Mouse (Mus musculus) liver, embryonic 14.5 days (tissue): ENCODE data around the gene Sppl2b.

Experiments
- CTCF ChIP-seq: IDR thresholded peaks from 2 replicates; pipeline ENCODE4 v1.5.1; 2016; ENCODE audit warnings: antibody characterized with exemption, low read depth, control low read depth
- EP300 ChIP-seq: IDR thresholded peaks from 2 replicates; pipeline ENCODE4 v1.6.1; 2016; ENCODE audit warnings: antibody characterized with exemption, low read depth

DNA sequence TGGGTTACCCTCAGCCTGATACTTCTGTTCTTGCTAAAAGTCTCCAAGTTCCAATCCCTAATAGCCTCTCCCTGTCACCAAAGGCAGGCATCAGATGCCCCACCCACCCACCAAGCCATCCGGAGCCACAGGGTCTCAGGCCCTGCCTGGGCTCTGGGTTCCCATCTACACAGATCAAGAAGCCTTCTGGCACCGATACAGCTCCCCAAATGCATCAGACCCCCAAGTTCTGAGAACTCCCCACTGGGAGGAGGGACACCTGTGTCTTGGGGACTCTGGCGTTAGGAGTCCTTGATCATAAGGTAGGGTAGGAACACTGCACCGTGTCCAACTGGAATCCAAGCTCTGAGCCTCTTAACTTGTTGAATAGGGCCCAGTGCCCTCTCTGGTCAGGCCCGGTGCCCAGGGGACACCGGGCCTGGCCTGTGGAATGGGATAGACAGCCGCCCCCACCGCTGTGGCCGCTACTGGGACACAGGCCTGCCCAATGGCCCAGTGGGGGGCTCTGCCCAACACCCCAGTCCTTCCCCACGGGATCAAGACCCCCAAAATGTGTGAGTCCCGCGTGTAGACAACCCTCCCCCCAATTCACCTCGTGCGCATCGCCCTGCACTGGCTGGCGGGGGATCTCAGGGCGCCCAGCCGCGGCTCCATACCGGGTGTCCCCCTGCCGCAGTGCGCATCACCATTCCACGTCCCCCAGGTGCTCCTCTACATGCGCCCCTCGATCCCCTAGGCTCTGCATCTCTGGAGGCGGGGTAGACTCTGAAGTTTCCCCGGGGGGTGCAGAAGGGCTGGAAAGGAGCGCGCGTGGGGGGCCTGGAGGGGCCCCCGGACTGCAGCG lies 11.8 kb upstream of the Sppl2b start:
- TF ChIP-seq CTCF (no peak), EP300 (no peak)
